Mouse (Mus musculus): ENCODE data around the gene Krtap28-13.

DNA sequence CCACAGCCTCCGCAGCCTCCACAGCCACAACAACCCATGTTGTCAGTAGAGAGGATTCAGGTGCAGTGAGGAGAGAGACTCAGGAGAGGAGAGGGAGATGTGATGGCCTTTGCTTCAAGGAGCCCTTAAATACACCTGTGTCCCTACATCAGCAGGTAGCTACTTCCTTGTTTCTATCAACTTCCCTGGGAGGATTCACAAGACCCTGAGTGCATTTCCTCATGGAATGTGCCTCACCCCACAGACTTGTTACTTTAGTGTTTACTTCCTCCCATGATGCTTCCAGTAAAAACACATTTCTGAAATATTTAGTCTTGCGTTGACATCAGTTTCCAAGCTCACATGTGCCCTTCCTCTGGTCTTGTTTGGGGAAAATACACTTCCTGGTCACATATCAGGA lies 18.4 kb upstream of the Krtap28-13 start, which contains the start of gene Krtap28-10:
- TF ChIP-seq EP300 (IDR thresholded peaks at IDR 0.05; ENCODE audit: insufficient read depth, low read depth, low read length) (no peak), CTCF (IDR thresholded peaks at IDR 0.05) (no peak), POLR2A (IDR thresholded peaks at IDR 0.05; ENCODE audit: insufficient read depth, low read depth, low read length) (no peak)

All from heart, adult 2 months (tissue).